ENCODE assay signal across 8 mouse cellular contexts in genomic region chr1:172207111-172207584, GRCm38 (mm10). TPM values are rescaled to one million over a fixed set of nuclear protein-coding genes. Genes with fewer than 3 reads are reported as not detected.
DNase-seq lines count a peak whose midpoint lies in the region; ATAC-seq and TF ChIP-seq lines count a peak whose summit lies in the region.

No protein-coding gene starts in this region.

- no peak overlapping the region for H3K9ac ChIP-seq in lung, embryonic 15.5 days
- peak overlapping the region; percentile 96; the same call in 1 of the 2 replicates for H3K9ac ChIP-seq in heart, embryonic 12.5 days
- peak overlapping the region; percentile 86; the same call in 1 of the 2 replicates for H3K9ac ChIP-seq in limb, embryonic 13.5 days

- TF ChIP-seq POLR2A in lung, adult 2 months (IDR thresholded peaks at IDR 0.05; ENCODE audit: borderline replicate concordance, extremely low read depth, low read depth, low read length): no peak

- no peaks in the 10 kb centered on the region for H3K9me3 ChIP-seq in lung, embryonic 15.5 days
- no peaks in the 10 kb centered on the region for H3K9me3 ChIP-seq in heart, embryonic 12.5 days (replicated peaks)
- no peaks in the 10 kb centered on the region for H3K9me3 ChIP-seq in limb, embryonic 13.5 days

- H3K27me3 ChIP-seq in lung, embryonic 15.5 days: no peaks in the 10 kb centered on the region
- H3K27me3 ChIP-seq in heart, embryonic 12.5 days (replicated peaks): no peaks in the 10 kb centered on the region
- H3K27me3 ChIP-seq in limb, embryonic 13.5 days: no peaks in the 10 kb centered on the region
- no peaks in the 10 kb centered on the region for H3K27me3 ChIP-seq in splenic B cell, adult 2 months (ENCODE audit: control insufficient read depth, insufficient read depth, low read length, poor library complexity, severe bottlenecking)

- peak; percentile 2; the same call in 1 of the 2 replicates for ATAC-seq in lung, embryonic 15.5 days (ENCODE audit: borderline replicate concordance, extremely low read depth, low FRiP score, low TSS enrichment)
- peak; percentile 27; the same call in 1 of the 2 replicates for ATAC-seq in heart, embryonic 12.5 days (ENCODE audit: insufficient number of reproducible peaks, low FRiP score)
- ATAC-seq in limb, embryonic 13.5 days (ENCODE audit: low FRiP score, low read depth): peak; percentile 3; the same call in 1 of the 2 replicates

- 7% methylated on average over 7 of the region's 7 CpGs for WGBS in lung, embryonic 15.5 days
- WGBS in lung, adult 2 months: 19% methylated on average over 7 of the region's 7 CpGs
- 19% methylated on average over 7 of the region's 7 CpGs for WGBS in heart, embryonic 12.5 days
- 17% methylated on average over 7 of the region's 7 CpGs for WGBS in limb, embryonic 13.5 days

- TF ChIP-seq CTCF in lung, adult 2 months (IDR thresholded peaks at IDR 0.05; ENCODE audit: insufficient read depth, low read length): no peak

- H3K36me3 ChIP-seq in lung, embryonic 15.5 days: no peaks in the 10 kb centered on the region
- H3K36me3 ChIP-seq in heart, embryonic 12.5 days: peaks cover 17% of the 10 kb centered on the region
- peaks cover 16% of the 10 kb centered on the region for H3K36me3 ChIP-seq in limb, embryonic 13.5 days
- no peaks in the 10 kb centered on the region for H3K36me3 ChIP-seq in splenic B cell, adult 2 months (ENCODE audit: control insufficient read depth, insufficient read depth, low read length, poor library complexity, severe bottlenecking)

- H3K4me1 ChIP-seq in lung, embryonic 15.5 days: peaks cover 54% of the 10 kb centered on the region
- peaks cover 23% of the 10 kb centered on the region for H3K4me1 ChIP-seq in lung, adult 2 months (ENCODE audit: control insufficient read depth, insufficient read depth, low read length)
- H3K4me1 ChIP-seq in heart, embryonic 12.5 days (replicated peaks): peaks cover 51% of the 10 kb centered on the region
- H3K4me1 ChIP-seq in limb, embryonic 13.5 days: peaks cover 52% of the 10 kb centered on the region

- H3K27ac ChIP-seq in lung, embryonic 15.5 days: peak overlapping the region; percentile 90
- H3K27ac ChIP-seq in heart, embryonic 12.5 days (ENCODE audit: poor library complexity, severe bottlenecking): peak overlapping the region; percentile 89
- H3K27ac ChIP-seq in limb, embryonic 13.5 days: peak overlapping the region; percentile 70; the same call in 1 of the 2 replicates

- H3K4me2 ChIP-seq in lung, embryonic 15.5 days: peak overlapping the region; percentile 70
- H3K4me2 ChIP-seq in heart, embryonic 12.5 days: peak overlapping the region; percentile 73
- peak overlapping the region; percentile 82 for H3K4me2 ChIP-seq in limb, embryonic 13.5 days (replicated peaks)

- DNase-seq in lung, adult 2 months: no peak
- peak; percentile 68 to 71 for DNase-seq in cerebellum, postnatal 10 days
- DNase-seq in splenic B cell, adult 2 months (ENCODE audit: low read depth, low spot score): peak; percentile 60
- DNase-seq in adrenal gland, adult (ENCODE audit: inconsistent age in 2 of 2, low spot score in 1 of 2): no peak
- no peak for DNase-seq in kidney, adult 8-10 months

- peak overlapping the region; percentile 59 for H3K4me3 ChIP-seq in lung, embryonic 15.5 days
- no peak overlapping the region for H3K4me3 ChIP-seq in lung, adult 2 months (replicated peaks; ENCODE audit: extremely low read depth, low read depth, low read length)
- peak overlapping the region; percentile 84 for H3K4me3 ChIP-seq in heart, embryonic 12.5 days
- H3K4me3 ChIP-seq in limb, embryonic 13.5 days: peak overlapping the region; percentile 68

RNA-seq across cellular contexts. Expression of gene Pea15a, which starts 0.5 kb away (rescaled TPM):
- polyA plus RNA-seq in lung, embryonic 15.5 days (2015; fragmentation: Nextera tagmentation; extraction: Ambion mirVana): 142 and 146 TPM in 2 replicates
- 88.2 and 137 TPM in 2 replicates for polyA plus RNA-seq in lung, adult 2 months (2012; rRNA removed)
- 156 and 164 TPM in 2 replicates for polyA plus RNA-seq in heart, embryonic 12.5 days (2016; fragmentation: Nextera tagmentation; extraction: Ambion mirVana)
- polyA plus RNA-seq in limb, embryonic 13.5 days (2015; fragmentation: Nextera tagmentation; extraction: Ambion mirVana): 108 and 113 TPM in 2 replicates

RNA-seq across cellular contexts. Expression of gene Casq1, which starts 12.5 kb away (rescaled TPM):
- 8.5 and 10.0 TPM in 2 replicates for polyA plus RNA-seq in lung, embryonic 15.5 days (2015; fragmentation: Nextera tagmentation; extraction: Ambion mirVana)
- polyA plus RNA-seq in lung, adult 2 months (2012; rRNA removed): 3.2 and 49.0 TPM in 2 replicates
- 182 and 185 TPM in 2 replicates for polyA plus RNA-seq in heart, embryonic 12.5 days (2016; fragmentation: Nextera tagmentation; extraction: Ambion mirVana)
- polyA plus RNA-seq in limb, embryonic 13.5 days (2015; fragmentation: Nextera tagmentation; extraction: Ambion mirVana): 6.5 and 8.1 TPM in 2 replicates

RNA-seq across cellular contexts. Expression of gene Atp1a4, which starts 51.1 kb away (rescaled TPM):
- polyA plus RNA-seq in lung, embryonic 15.5 days (2015; fragmentation: Nextera tagmentation; extraction: Ambion mirVana): not detected in 2 replicates
- polyA plus RNA-seq in lung, adult 2 months (2012; rRNA removed): 0.05 and 1.2 TPM in 2 replicates
- 0.17 and 0.19 TPM in 2 replicates for polyA plus RNA-seq in heart, embryonic 12.5 days (2016; fragmentation: Nextera tagmentation; extraction: Ambion mirVana)
- not detected in 2 replicates for polyA plus RNA-seq in limb, embryonic 13.5 days (2015; fragmentation: Nextera tagmentation; extraction: Ambion mirVana)

RNA-seq across cellular contexts. Expression of gene Igsf8, which starts 54.3 kb away (rescaled TPM):
- polyA plus RNA-seq in lung, embryonic 15.5 days (2015; fragmentation: Nextera tagmentation; extraction: Ambion mirVana): 46.2 and 49.4 TPM in 2 replicates
- 90.8 and 105 TPM in 2 replicates for polyA plus RNA-seq in lung, adult 2 months (2012; rRNA removed)
- 24.0 and 26.1 TPM in 2 replicates for polyA plus RNA-seq in heart, embryonic 12.5 days (2016; fragmentation: Nextera tagmentation; extraction: Ambion mirVana)
- polyA plus RNA-seq in limb, embryonic 13.5 days (2015; fragmentation: Nextera tagmentation; extraction: Ambion mirVana): 42.2 and 46.7 TPM in 2 replicates

RNA-seq across cellular contexts. Expression of gene Dcaf8, which starts 59.3 kb away (rescaled TPM):
- 131 and 134 TPM in 2 replicates for polyA plus RNA-seq in lung, embryonic 15.5 days (2015; fragmentation: Nextera tagmentation; extraction: Ambion mirVana)
- polyA plus RNA-seq in lung, adult 2 months (2012; rRNA removed): 58.0 and 74.9 TPM in 2 replicates
- 123 and 125 TPM in 2 replicates for polyA plus RNA-seq in heart, embryonic 12.5 days (2016; fragmentation: Nextera tagmentation; extraction: Ambion mirVana)
- polyA plus RNA-seq in limb, embryonic 13.5 days (2015; fragmentation: Nextera tagmentation; extraction: Ambion mirVana): 173 and 176 TPM in 2 replicates

Comparison
In these comparisons a context has a peak if more than half of its experiments do, and no peak if none do; other contexts are left out.
1. DNase-seq: peak in cerebellum, postnatal 10 days (2 of 2) and splenic B cell, adult 2 months (single experiment); none in lung, adult 2 months (single experiment), adrenal gland, adult (0 of 2) and kidney, adult 8-10 months (0 of 2).
2. Peak in every context shown above with its lines, with median percentiles within 50 percentile points of each other: ATAC-seq, H3K27ac ChIP-seq and H3K4me2 ChIP-seq.